Mouse (Mus musculus) heart, embryonic 11.5 days (tissue): ENCODE data around the gene Rfng. TPM values are rescaled to one million over a fixed set of nuclear protein-coding genes. Genes with fewer than 3 reads are reported as not detected.
"Not testable (repeated sequence)": the region's sequence is repeated elsewhere in the genome, so short reads cannot be mapped to it uniquely, and the experiment has no call there.

Source experiments
- ATAC-seq: fragments of 200-750 bp; cut with Nextera tagmentation; replicated peaks from 2 replicates; pipeline ENCODE4 v1.8.0; 2017; ENCODE audit warnings: moderate library complexity; ENCODE audit not compliant: insufficient number of reproducible peaks, low FRiP score, low TSS enrichment
- H3K27ac ChIP-seq: fragments of 300-500 bp; sonication (generic); 2 replicates; pipeline ENCODE4 v1.5.1; 2014; ENCODE audit warnings: mild to moderate bottlenecking, low read depth, low read length
- H3K27me3 ChIP-seq: fragments of 300-500 bp; sonication (generic); 2 replicates; pipeline ENCODE4 v1.6.1; 2014; ENCODE audit warnings: mild to moderate bottlenecking, low read length, mixed read lengths; ENCODE audit not compliant: control insufficient read depth, insufficient read depth
- H3K36me3 ChIP-seq: fragments of 300-500 bp; sonication (generic); 2 replicates; pipeline ENCODE4 v1.6.1; 2014; ENCODE audit warnings: mild to moderate bottlenecking, low read length, moderate library complexity, mixed read lengths; ENCODE audit not compliant: control insufficient read depth, insufficient read depth
- H3K4me1 ChIP-seq: fragments of 300-500 bp; sonication (generic); 2 replicates; pipeline ENCODE4 v1.6.1; 2014; ENCODE audit warnings: low read length; ENCODE audit not compliant: control insufficient read depth, insufficient read depth
- H3K4me2 ChIP-seq: fragments of 300-500 bp; sonication (generic); 2 replicates; pipeline ENCODE4 v1.6.1; 2014; ENCODE audit warnings: mild to moderate bottlenecking, moderate library complexity
- H3K4me3 ChIP-seq: fragments of 300-500 bp; sonication (generic); 2 replicates; pipeline ENCODE4 v1.5.1; 2014; ENCODE audit warnings: low read depth, low read length
- H3K9ac ChIP-seq: fragments of 300-500 bp; sonication (generic); 2 replicates; pipeline ENCODE4 v1.6.1; 2014; ENCODE audit warnings: mild to moderate bottlenecking, low read depth, low read length, moderate library complexity
- H3K9me3 ChIP-seq: fragments of 300-500 bp; sonication (generic); replicated peaks from 2 replicates; pipeline ENCODE4 v1.6.1; 2016; ENCODE audit warnings: low read length; ENCODE audit not compliant: control insufficient read depth
- WGBS: fragments of 180-500 bp; shearing (Covaris S2); extraction: QIAGEN DNeasy Blood & Tissue Kit; methylation state at CpG from one replicate; pipeline ENCODE4 v1.1.7; 2014; ENCODE audit not compliant: insufficient replicate concordance; 5-methylcytosine and 5-hydroxymethylcytosine counted together
- polyA plus RNA-seq: library from polyadenylated mRNA; unstranded; fragments of >200 nt; fragmentation: Nextera tagmentation; extraction: Ambion mirVana; gene quantifications from 2 replicates; pipeline ENCODE4 v1.2.1, GENCODE M21; 2014

Gene Rfng
- polyA plus RNA-seq, 1 experiment from 2014 or later: 15.0 TPM

DNA sequence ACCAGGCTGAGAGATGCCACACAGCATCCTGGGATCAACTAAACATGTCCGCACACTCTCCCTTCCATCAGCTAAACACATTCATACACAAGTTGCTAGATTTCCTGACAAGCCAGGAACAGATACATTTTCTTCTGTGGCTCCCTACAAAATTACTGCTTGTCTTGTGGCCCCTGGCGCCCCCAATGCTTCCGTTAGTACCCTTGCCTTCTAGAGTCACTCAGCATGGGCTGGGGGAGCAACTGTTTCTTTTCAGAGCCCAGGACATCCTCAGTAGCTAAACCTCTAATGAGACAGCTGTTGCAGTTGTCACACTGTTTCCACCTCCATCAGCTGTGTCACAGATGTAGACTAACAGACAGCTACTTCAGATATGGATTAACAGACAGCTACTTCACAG is 11.3 kb downstream of the Rfng start:
- Histone ChIP-seq H3K27ac (no peak overlapping the region), H3K9ac (no peak overlapping the region), H3K4me1 (no peaks in the 10 kb centered on the region), H3K9me3 (no peaks in the 10 kb centered on the region), H3K4me3 (no peak overlapping the region), H3K36me3 (no peaks in the 10 kb centered on the region), H3K4me2 (no peak overlapping the region), H3K27me3 (0 out of 2 replicates have a peak, but pooled peaks cover 3% of the 10 kb centered on the region)
- WGBS: 73% methylated on average over 3 of the region's 3 CpGs
- ATAC-seq: no peak

DNA sequence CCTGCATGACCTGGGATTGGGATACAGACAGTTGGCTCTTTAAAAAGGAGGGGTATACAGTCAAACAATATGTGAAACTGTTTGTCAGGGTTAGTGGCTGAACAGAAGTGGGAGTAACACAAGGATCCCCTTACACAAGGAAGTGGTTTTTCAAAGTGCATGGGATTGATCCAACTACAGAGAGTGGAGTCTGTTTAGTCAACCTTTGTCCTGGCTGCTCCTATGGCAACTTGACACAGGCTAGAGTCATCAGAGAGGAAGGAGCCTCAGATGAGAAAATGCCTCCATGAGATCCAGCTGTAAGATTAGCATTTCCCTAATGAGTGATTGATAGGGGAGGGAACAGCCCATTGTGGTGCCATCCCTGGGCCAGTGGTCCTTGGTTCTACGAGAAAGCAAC is 15.8 kb downstream of the Rfng start:
- no peaks in the 10 kb centered on the region for H3K9me3 ChIP-seq
- no peaks in the 10 kb centered on the region for H3K36me3 ChIP-seq
- H3K4me3 ChIP-seq: no peak overlapping the region
- peaks cover 15% of the 10 kb centered on the region for H3K27me3 ChIP-seq
- no peak overlapping the region for H3K4me2 ChIP-seq
- no peak overlapping the region for H3K9ac ChIP-seq
- ATAC-seq: no peak
- H3K27ac ChIP-seq: no peak overlapping the region
- WGBS: 52% methylated on average over 1 of the region's 1 CpGs
- no peaks in the 10 kb centered on the region for H3K4me1 ChIP-seq

DNA sequence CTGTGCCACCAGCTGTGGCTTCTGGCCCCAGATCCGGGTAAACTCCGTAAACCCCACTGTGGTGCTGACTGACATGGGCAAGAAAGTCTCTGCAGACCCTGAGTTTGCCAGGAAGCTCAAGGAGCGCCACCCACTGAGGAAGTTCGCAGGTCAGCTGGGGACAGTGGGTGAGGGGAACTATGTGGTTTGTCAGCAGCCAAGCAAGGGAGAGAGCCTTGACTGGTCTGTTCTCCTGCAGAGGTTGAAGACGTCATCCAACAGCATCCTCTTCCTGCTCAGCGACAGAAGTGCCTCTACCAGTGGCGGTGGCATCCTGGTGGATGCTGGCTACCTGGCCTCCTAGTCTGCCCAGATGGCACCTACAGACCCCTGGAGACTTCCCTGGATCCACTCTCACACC is 17.0 kb downstream of the Rfng start:
- not testable (repeated sequence) for H3K9me3 ChIP-seq, ATAC-seq, H3K9ac ChIP-seq, H3K4me1 ChIP-seq, H3K27ac ChIP-seq, H3K4me3 ChIP-seq, H3K36me3 ChIP-seq, H3K4me2 ChIP-seq
- WGBS: 68% methylated on average over 4 of the region's 7 CpGs
- peaks cover 21% of the 10 kb centered on the region for H3K27me3 ChIP-seq

DNA sequence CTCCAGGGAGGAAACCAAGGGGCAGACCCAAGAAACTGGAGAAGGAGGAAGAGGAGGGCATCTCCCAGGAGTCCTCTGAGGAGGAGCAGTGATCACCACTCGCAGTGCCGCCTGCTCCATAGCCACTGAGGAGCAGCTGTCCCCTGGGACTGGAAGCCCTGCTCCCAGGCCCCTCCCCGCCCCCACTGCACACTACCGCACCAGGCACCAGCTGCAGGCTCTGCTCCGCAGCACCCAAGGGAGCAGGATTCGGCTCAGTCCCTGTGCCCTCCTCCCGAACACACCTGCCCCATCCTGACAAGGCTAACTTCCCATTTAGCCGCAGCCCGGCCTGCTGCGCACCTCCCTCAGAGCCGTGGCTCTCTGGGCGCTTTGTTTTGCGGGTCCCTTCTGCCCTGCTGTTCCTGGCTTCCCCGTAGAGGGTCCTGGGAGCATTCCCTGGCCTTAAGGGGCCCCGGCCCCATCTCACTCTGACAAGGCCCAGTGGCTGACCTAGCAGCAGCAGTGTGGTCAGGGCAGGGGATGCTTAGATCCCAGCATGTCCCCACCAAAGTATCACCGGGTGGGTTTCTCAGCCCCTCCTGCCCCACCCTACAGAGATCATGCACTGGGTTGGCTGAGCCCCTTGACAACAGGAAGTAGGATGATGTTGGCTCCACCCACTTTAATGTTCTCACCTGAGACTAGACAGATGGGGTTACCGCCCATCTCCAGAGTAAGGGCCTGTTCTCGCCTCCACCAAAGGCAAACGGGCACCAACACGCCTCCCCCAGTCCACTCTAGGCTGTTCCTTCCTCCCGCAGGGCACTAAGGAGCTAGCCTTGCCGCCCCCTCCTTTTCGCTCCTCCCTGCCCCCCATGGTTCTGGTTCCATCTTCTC is 20.6 kb downstream of the Rfng start:
- Histone ChIP-seq H3K27me3 (peaks cover 25% of the 10 kb centered on the region), H3K4me2 (peak overlapping the region; percentile 49)
- not testable (repeated sequence) for H3K4me3 ChIP-seq, H3K27ac ChIP-seq, H3K9ac ChIP-seq, H3K36me3 ChIP-seq, ATAC-seq, H3K9me3 ChIP-seq, H3K4me1 ChIP-seq
- 0% methylated on average over 3 of the region's 23 CpGs for WGBS

DNA sequence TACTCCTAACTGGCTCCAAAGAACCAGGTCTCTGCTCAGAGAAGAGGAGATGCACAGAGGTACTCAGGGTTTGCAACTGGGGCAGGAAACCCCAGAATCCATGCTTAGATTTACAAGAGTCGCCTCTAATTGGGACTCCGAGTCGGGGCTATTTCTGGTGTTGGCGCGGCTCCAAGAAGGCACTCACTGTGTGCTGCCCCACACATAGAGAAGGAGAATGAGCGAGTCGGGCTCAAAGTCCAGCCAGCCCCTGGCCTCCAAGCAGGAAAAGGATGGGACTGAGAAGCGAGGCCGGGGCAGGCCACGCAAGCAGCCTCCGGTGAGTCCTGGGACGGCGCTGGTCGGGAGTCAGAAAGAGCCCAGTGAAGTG is 21.4 kb downstream of the Rfng start, which contains the start of gene Hmga1b:
TSS of gene Hmga1b (plus strand) at position 123 of the 370 bp plus-strand sequence.
- H3K27me3 ChIP-seq: peaks cover 25% of the 10 kb centered on the region
- not testable (repeated sequence) for H3K36me3 ChIP-seq, H3K27ac ChIP-seq, H3K9ac ChIP-seq, ATAC-seq, H3K4me1 ChIP-seq, H3K4me3 ChIP-seq
- 13% methylated on average over 14 of the region's 14 CpGs for whole genome bisulfite sequencing
- peak within 1 kb of the TSS; percentile 49 for H3K4me2 ChIP-seq
- H3K9me3 ChIP-seq: peaks cover 12% of the 10 kb centered on the region

DNA sequence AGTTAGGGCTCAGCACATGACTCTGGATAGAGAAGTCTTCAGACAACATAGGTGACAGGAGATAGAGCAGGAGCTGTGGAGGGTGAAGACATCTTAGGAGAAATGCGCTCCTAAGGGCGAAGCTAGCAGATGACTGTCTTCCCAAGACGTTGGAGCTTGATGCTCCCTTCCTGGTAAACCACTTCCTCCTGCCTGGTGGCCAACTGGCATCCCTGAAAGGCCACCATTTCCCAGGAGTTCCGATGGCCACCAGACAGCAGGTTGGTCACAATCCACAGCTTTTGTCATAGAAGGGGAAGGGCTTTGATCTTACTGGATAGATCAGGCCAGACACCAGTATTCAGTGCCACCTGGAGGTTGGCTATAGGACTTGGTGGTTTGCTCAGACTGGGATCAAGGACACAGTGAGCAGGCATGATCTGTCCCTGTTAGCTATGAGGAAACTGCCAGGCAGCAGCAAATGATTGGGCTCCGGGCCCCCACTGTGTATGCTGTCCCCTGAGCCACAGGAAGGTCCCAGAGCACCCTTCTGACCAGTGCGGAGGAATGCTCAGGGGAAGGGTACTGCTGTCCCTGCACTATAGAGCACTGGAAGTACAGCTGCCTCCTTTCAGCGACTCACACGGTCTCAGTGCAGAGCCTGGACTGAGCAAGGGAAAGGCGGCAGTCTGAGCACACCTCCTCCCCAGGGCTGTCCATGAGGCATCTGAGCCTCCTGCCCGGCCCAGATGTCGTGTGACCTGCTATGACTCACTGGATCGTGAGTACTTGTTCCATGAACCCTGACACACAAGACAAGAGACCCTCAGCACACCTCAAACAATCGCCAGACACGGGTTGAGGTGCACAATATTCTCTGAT is 22.0 kb downstream of the Rfng start:
- no peak overlapping the region for H3K9ac ChIP-seq
- H3K27me3 ChIP-seq: peaks cover 25% of the 10 kb centered on the region
- H3K27ac ChIP-seq: no peak overlapping the region
- ATAC-seq: no peak
- peak overlapping the region; percentile 49 for H3K4me2 ChIP-seq
- peaks cover 6% of the 10 kb centered on the region for H3K4me1 ChIP-seq
- WGBS: 57% methylated on average over 14 of the region's 14 CpGs
- H3K9me3 ChIP-seq: peaks cover 12% of the 10 kb centered on the region
- H3K36me3 ChIP-seq: no peaks in the 10 kb centered on the region
- no peak overlapping the region for H3K4me3 ChIP-seq

DNA sequence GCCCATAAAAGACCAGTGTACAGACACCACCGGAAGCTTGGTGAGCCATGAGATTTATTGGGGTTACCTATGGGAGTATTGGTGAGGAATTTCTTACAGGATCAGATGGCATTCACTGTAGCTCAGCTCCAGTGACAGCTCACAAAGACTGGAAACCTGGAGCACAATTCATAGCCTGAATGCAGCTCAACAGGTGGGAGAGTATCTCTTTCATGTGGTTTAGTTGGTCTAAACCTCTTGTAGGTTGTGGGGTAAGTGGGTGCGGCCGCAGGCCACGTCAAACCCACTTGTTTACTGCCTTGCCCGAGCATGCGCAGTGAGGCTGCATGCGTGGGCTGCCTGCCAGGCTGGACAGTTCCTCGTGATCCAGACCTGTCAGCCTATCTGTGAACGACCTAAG is 23.8 kb downstream of the Rfng start:
- WGBS: 86% methylated on average over 9 of the region's 9 CpGs
- Histone ChIP-seq H3K27me3 (peaks cover 16% of the 10 kb centered on the region), H3K9me3 (peaks cover 12% of the 10 kb centered on the region), H3K27ac (no peak overlapping the region), H3K36me3 (no peaks in the 10 kb centered on the region), H3K9ac (no peak overlapping the region), H3K4me2 (no peak overlapping the region), H3K4me1 (peaks cover 6% of the 10 kb centered on the region), H3K4me3 (no peak overlapping the region)
- ATAC-seq: no peak

DNA sequence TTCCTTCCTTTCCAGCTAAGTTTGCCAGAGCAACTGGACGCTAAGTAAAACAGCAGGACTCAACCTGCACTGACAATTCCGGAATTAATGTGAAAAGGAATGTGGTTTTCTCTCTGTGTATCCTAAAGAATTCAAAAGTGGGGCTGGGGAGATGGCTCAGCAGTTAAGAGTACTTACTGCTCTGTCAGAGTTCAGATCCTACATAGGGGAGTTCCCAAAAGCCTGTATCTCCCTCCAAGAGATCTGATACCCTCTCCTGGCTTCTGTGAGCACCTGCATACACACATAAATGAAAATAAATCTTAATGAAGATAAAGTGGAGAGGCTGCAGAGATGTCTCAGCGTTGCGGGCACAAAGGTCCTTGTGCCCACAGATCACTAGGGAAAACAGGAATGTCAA is 32.4 kb downstream of the Rfng start:
- no peak overlapping the region for H3K27ac ChIP-seq
- ATAC-seq: no peak
- no peak overlapping the region for H3K4me2 ChIP-seq
- H3K36me3 ChIP-seq: no peaks in the 10 kb centered on the region
- H3K9me3 ChIP-seq: no peaks in the 10 kb centered on the region
- no peaks in the 10 kb centered on the region for H3K4me1 ChIP-seq
- no peaks in the 10 kb centered on the region for H3K27me3 ChIP-seq
- 66% methylated on average over 4 of the region's 4 CpGs for WGBS
- H3K9ac ChIP-seq: no peak overlapping the region
- H3K4me3 ChIP-seq: no peak overlapping the region
